Mouse (Mus musculus) neural tube, embryonic 10.5 days (tissue): ENCODE measurements around the gene Slc34a2.
A peak's percentile ranks its signal among the peaks of the same experiment; 100 is the strongest.

Experiments
- DNase-seq: peaks from one replicate; pipeline ENCODE4 v3.0.0-alpha.2; 2017; ENCODE audit warnings: low spot score; ENCODE audit errors: extremely low spot score

The Slc34a2 gene

DNA sequence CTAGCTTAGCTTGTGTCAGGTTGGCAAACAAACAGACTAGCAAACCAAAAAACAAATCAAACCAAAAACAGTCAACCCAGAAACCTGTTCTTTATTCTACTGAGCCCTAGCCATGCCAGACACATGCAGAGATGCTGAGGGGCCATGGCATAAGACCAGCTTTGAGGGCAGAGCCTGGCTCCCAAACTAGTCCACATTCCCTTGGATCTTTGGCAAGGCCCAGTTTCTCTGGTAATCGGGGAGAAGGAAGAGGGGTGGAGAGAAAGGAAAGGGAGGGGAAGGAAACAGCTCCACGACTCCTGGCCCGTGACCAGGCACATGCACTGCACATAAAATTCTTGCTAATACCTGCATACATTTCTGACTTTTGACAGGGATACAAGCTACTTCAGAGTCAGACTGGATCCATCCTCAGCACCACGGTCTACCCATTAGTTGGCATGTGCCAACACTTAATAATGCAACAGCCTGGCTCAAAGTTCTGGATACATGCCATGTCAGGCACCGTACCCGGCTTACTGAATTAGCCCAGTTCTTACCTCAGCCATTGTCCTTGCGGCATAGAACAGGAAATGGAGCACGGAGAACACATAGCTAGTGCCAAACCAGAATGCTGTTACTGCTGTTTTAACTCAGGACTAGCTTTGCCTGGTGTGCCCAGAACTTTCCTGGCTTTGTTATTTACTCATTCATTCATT is 12.5 kb upstream of the Slc34a2 start:
- DNase-seq = no peak

DNA sequence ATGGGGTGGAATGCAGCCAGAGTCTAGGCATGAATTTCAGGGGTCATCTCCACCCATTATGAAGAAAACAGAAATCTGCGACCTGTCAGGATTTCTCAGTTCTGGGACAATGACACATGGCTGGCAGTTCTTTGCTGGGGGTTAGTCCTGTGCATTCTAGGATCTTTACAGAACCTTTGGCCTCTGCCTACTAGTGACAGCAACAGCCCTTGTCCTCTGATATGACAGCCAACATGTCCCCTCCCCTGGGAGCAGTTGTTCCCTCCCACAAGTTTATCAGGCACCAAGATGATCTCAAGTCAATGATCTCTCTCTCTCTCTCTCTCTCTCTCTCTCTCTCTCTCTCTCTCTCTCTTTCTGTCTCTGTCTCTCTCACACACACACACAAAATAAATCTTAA is 6.5 kb upstream of the Slc34a2 start:
- no peak for DNase-seq

DNA sequence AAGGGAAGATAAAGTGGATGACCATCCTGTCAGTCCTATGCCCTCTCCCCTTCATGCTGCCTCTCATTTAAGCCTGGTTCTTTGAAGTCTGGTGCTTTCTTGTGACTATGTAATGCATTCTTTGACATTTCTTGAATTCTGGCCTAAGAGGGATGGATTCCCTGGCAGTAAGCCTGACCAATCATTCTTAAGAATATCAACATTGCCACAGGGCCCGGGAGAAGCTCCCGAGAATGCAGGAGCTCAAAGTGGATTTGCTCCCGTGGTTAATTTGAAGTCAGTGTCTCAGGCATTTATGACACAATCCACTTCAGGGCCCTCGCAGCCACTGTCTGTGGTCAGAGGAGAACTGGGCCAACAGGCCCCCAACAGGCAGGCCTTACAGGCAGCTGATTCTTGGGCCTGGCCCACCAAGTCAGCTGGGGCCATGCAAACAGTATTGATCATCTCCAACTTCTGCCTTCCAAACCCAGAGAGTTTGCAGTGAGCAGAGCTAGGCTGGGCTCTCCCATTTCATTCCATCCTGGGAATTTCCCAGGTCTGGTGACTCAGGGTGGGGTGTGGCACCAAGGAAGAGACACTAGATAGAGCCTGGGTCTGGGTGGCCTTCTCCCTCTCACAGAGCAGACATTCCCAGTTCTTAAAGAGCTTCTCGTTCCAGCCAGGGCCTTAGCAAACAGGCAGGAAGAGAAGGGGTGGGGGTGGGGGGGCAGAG is 4.3 kb downstream of the Slc34a2 start:
- DNase-seq = no peak

DNA sequence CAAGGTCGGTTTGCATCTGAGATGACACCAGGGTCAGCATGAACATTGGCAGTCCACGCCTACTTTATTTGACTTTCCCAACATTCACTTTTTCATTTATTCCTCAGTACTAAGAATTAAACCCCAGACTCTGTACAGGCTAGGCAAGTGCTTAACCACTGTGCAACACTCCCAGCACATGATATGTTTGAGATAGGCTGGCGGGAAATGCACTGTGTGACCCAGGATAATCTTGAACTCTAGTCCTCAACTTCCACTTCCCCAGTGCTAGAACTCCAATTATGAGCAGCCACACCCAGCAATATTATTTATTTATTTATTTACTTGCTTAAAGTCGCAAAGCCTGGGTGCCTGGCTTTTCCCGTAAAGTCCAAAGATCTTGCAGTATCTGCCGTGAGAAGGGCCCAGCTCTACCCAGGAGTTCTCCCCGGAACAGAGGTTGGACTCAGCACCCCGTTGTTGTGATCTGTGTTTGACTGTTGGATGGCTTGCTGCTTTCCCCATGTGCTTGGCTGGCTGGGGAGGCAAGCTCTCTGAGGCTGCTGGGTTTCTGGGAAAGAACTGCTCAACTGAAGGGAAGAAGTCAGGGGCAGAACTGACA is 5.0 kb downstream of the Slc34a2 start:
- DNase-seq = no peak

GRCm38 (mm10) chr5:53043716-53044115 is 5.8 kb downstream of the Slc34a2 start:
- no peak for DNase-seq

DNA sequence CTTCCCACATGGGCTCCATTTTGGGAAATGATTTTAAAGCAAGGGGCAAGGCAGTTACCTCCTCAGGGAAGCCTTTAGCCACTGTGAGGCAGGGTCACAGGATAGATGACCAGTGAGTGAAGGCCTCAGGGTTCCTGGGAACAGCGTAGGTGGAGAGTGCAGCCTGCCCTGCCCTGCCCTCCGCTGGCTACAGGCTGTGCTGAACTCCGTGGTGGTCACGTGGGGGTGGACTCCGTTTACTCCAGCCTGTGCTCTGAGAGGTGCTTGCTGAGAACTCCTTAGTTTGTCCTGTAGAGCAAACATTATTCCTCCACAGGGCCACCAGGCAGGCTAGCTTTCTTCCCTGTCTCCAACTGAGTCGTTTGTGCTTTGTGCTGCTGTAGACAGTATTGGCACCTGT is 10.1 kb downstream of the Slc34a2 start:
- no peak for DNase-seq

DNA sequence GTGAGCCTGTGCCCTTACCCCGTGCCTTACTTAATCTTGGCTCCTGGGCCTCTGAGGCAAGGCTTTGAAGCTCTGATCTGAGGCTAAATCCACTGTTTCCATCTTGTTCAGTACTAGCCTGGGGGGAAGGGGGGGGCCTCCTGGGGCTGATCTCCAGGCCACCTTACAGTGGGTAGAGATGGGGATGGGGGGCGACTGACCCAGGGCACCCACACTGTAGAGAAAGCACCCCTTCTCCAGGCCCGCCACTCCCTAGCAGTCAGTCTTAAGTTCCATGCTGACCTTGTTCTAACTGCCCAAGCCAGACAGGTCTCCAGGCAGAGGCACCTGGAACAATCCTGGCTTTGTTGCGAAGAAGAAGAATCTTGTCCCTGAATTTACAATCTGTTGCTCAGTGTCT is 10.7 kb downstream of the Slc34a2 start:
- no peak for DNase-seq

DNA sequence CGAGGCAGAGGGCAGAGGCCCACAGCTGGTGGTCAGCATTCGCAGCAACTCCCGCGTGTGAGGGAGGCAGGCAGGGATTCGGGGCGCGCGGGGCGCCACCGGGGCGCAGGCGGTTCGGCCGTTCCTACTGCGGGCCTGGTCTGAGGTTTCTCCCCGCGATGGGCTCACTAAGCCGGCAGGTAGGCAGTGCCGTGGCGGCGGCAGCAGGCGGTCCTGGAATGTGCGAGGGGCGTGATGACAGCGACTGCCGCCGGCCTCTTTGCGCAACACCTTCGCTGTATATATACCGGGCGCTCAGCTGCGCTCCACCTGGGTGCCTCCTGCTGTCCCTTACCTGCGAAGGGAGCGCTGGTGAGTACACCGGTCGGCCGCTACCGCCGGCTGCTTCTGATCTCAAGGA is 11.2 kb downstream of the Slc34a2 start:
- DNase-seq = peak; percentile 46

GRCm38 (mm10) chr5:53050963-53051362 is 13.1 kb downstream of the Slc34a2 start:
- DNase-seq = no peak

- no peak for DNase-seq
Observed at GRCm38 (mm10) chr5:53053246-53053645, 15.4 kb downstream of the Slc34a2 start.

GRCm38 (mm10) chr5:53061532-53062130 is 23.8 kb downstream of the Slc34a2 start:
- DNase-seq = no peak

- DNase-seq = no peak
Observed at GRCm38 (mm10) chr5:53074553-53074952, 36.7 kb downstream of the Slc34a2 start.

DNA sequence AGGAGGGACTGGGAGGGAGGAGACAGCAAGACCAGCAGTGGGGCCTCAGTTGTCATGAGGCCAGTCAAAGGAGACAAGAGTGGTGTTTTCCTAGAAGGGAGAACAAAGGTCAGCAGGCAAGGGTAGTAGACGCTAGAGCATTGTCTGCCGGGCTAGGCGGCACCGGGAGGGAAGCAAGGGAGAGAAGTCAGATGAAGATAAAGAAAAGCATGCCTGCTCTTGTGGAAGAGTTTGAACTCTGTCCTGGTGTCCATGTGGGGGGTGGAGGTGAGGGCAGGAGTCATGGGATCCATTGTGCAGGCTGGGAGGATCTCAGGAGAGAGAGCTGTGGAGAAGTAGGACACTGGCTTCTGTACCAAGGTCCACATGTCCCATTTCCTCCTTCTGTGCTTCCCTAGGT is 40.6 kb downstream of the Slc34a2 start:
- DNase-seq = no peak

GRCm38 (mm10) chr5:53087452-53087851 is 49.6 kb downstream of the Slc34a2 start:
- no peak for DNase-seq

DNA sequence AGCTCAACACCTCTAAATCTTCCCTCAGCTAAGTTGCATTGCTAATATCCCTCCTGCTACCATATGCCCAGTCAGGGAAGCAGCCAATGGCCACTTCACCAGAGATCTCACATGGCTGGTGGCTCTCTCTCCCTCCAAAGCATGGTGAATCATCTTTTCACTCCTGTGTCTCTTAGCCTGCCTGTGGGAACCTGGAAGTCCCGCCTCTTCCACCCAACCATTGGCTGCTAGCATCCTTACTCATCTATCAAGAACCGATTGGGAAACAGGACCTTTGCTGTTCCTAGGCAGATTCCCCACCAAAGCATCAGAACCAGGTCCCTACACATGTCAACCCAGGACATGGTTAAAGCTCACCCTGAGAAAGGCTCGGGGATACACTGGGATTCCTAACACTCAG is 53.5 kb downstream of the Slc34a2 start:
- DNase-seq = no peak

GRCm38 (mm10) chr5:53101848-53102473 is 64.1 kb downstream of the Slc34a2 start:
- no peak for DNase-seq

GRCm38 (mm10) chr5:53104177-53104855 is 66.4 kb downstream of the Slc34a2 start:
- DNase-seq = no peak

GRCm38 (mm10) chr5:53105716-53106115 is 67.8 kb downstream of the Slc34a2 start:
- no peak for DNase-seq

- DNase-seq = no peak
Observed at GRCm38 (mm10) chr5:53106125-53106524, 68.2 kb downstream of the Slc34a2 start.

DNA sequence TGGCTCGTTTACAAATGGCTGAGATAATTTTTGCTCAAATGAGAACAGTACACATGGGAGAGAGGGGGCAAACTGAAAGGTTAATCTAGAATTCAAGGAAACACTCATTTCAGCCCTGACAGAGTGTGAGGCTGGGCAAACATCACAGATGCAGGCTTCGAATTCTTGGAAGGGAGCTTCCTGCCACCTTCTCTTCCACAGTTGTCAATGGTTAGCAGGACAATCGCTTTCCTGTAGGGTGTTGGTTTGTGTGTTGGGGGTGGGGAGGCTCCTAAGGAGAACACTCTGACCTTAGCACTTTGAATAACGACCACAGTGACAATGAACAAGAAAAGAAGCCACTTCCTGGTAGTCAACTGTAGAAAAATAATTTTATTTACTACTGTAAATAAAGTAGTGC is 68.8 kb downstream of the Slc34a2 start:
- DNase-seq = no peak

DNA sequence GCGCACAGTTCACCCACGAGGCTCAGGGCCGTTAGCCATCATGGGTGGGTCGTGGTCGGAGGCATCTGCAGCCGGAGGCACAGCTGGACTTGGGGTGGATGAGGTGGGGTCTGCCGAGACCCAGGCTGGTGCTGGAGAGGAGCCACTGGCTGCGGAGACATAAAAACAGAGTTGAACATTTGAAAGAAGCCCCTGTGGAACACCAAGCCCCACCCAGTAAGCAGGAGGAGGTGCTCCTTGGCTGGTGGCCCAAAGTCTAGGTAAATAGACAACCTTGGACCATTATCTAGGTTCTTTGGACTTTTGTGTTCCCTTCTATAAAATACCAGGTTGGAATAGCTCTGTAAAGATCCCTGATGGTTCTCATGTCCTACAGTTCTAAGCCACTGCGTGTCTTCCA is 70.1 kb downstream of the Slc34a2 start:
- DNase-seq = no peak
